Mouse (Mus musculus) spleen, adult 2 months (tissue): ENCODE measurements around the gene Copa.

Experiments used
- CTCF ChIP-seq: fragments of 200-500 bp; IDR thresholded peaks from 2 replicates; pipeline ENCODE4 v1.5.1; 2011; ENCODE audit warnings: mild to moderate bottlenecking, inconsistent platforms; ENCODE audit not compliant: insufficient read depth, insufficient read length, insufficient replicate concordance; ENCODE audit errors: extremely low read depth
- POLR2A ChIP-seq: fragments of 200-500 bp; IDR thresholded peaks from 2 replicates; pipeline ENCODE4 v1.6.1; 2011; ENCODE audit warnings: low read depth, low read length, inconsistent platforms

DNA sequence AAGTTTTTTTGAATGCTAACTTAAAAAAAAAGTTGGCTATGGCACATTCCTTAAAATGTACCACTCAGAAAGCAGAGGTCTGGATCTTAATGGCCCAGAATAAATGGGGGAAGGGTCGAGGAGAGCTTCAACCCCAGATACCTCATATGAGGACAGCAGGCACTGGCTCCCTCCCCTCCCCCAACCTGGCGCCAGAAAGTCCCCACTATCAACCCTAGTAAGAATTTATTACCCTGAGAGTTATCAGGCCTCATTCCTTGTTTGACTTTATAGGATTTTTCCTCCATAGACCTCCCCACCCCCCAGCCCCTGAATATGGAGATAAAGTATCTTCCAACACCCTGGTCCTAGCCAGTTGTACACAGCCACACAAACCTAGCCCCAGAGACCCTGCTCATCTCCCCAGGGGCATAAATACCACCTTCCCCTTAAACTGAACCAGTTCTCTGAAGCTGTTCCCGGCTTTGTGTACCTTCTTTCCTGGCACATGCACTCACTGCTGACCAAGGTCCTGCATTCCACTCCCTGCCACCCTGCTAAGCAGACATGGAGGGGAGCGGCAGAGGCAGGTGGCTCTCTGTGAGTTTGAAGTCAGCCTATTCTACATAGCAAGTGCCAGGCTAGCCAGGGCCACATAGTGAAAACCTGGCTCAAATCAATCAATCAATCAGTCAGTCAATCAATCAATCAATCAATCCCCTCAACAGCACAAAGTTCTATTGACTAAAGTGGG, 18.9 kb upstream of the Copa start:
- TF ChIP-seq CTCF = no peak
- TF ChIP-seq POLR2A = no peak
